Mouse (Mus musculus) NIH3T3 (cell line): ENCODE results near the gene Tmcc3.

Experiments used
- DNase-seq: peaks from one replicate; pipeline ENCODE4 v3.0.0-alpha.2; 2012; ENCODE audit warnings: low read depth

The Tmcc3 gene

GRCm38 (mm10) chr10:94332358-94333137, 20.8 kb downstream of the Tmcc3 start:
- DNase-seq, result no peak

GRCm38 (mm10) chr10:94333328-94333727, 21.6 kb downstream of the Tmcc3 start:
- DNase-seq, result no peak

GRCm38 (mm10) chr10:94335047-94335446, 23.3 kb downstream of the Tmcc3 start:
- no peak for DNase-seq

DNA sequence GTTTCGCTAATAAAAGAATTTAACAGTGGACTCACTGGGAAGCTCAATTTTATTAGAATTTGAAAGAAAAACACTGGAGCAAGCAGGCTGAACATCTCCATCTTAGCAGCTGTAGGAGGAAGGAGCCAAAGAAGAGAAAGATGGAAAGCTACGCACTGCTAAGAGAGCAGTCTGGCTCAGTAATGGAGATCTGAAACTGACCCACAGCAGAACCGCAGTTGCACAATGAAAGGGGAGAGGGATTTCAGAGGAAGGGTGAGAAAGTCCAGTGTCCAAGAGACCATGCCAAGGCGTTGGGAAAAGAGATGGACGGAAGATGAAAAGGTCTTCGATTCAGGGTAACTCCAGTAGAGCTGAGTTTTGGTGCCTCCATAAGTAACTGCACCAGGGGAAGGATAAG, 24.3 kb downstream of the Tmcc3 start:
- no peak for DNase-seq

- DNase-seq, result no peak
Observed at GRCm38 (mm10) chr10:94341501-94341900, 29.8 kb downstream of the Tmcc3 start.

DNA sequence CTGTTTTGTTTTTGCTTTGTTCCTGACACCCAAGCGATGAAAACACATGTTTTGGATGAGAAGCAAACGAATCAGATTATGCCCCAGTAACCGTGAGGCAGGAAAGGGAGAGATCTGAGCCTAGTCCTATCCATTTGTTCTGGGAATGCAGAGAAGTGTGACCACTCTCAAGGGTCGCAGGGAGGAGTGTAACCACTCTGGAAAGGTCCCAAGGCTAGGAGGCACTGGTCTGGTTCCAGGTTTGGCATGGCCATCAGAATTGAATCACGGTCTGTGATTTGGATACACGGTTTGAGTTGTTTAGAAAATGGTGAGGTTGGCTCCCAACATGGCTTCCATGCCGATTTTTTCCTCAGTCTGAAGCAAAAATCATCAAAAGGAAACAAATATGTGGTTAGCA, 30.5 kb downstream of the Tmcc3 start:
- DNase-seq, result no peak

- no peak for DNase-seq
Observed at GRCm38 (mm10) chr10:94343581-94343980, 31.8 kb downstream of the Tmcc3 start.

- peak; percentile 12 for DNase-seq
Observed at GRCm38 (mm10) chr10:94344631-94345417, 33.1 kb downstream of the Tmcc3 start.

GRCm38 (mm10) chr10:94345509-94346252, 33.9 kb downstream of the Tmcc3 start:
- DNase-seq, result no peak

GRCm38 (mm10) chr10:94346596-94346995, 34.8 kb downstream of the Tmcc3 start:
- DNase-seq, result no peak

GRCm38 (mm10) chr10:94347296-94347695, 35.5 kb downstream of the Tmcc3 start:
- DNase-seq, result no peak

- no peak for DNase-seq
Observed at GRCm38 (mm10) chr10:94347959-94348358, 36.2 kb downstream of the Tmcc3 start.

- DNase-seq, result no peak
Observed at GRCm38 (mm10) chr10:94350207-94350606, 38.5 kb downstream of the Tmcc3 start.

GRCm38 (mm10) chr10:94350896-94351661, 39.3 kb downstream of the Tmcc3 start:
- DNase-seq, result no peak

GRCm38 (mm10) chr10:94352172-94352876, 40.6 kb downstream of the Tmcc3 start:
- DNase-seq, result no peak

DNA sequence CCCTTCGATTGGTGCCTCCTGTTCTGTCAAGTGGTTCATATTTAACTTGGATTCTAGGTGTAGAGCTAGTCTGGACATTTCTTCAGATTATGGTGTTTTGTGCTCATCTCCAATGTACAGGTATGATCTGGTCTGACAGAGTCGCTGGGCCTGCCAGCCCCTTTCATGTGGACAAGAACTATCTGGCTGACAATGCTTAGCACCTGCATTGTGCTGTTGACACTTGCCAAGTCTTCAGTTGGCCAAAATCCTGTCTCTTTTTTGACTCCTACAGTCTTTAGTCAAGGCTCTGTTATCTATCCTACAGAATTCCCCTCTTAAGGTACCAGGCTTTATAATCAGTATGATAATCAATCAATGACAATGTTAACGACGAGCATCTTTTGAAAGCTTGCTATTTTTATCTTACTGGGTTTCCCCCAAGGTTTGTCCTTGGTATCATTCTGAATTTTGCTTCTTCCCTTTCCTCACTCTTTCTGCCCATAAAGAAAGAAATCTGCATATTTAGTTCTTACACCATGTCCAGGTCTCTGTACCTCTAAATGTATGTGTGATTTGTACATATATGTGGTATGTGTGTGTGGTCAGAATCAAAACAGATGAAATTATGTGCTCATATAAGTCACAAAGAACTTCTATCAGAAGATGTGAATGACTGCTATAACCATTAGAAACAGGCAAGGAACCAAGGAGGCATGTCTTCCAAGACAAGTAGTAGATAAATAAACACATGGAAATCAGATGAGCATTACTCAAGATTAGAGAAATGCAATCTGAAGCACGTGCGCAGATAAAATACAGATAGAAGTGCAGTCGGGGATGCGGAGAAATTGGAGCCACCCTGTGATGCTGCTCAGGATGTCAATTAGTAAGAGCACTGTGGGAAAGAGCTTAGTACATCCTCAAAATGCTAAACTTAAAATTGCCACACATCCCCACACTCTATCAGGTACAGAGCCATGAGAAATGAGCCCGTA, 41.4 kb downstream of the Tmcc3 start:
- DNase-seq, result no peak

DNA sequence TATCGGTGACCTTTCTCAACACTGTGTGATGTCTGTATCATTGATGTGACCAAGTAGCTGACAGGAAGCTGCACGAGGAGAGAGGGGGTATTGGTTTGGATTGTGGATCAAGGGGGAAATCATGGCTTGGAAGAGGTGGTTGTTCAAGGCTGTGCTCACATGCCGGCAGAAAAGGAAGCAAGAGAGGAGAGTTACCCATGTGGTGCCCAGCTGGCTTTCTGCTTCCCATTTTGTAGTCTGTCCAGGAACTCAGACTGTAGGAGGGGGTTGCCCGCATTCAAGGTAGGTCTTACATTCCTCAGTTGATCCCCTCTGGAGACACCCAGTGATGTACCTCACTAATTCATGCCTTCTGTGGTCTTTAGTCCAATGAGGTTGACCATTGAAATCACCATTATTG, 42.3 kb downstream of the Tmcc3 start:
- DNase-seq, result no peak

DNA sequence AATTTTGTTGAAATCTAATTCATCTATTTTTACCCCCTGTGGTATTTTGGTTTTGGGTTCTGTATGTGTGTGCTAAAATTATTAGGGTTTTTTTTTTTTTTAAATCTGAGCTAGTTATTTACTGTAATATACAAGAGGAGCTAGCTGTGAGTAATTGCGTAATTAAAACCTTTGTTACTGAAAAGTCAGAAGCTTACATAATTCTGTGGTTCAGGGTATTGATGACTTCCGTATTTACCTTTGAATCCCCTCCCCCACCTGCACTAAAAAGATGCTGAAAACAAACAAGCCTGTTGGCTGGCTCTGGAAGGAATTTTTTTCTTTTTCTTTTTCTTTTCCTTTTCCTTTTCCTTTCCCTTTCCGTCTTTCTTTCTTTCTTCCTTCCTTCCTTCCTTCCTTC, 42.7 kb downstream of the Tmcc3 start:
- no peak for DNase-seq

DNA sequence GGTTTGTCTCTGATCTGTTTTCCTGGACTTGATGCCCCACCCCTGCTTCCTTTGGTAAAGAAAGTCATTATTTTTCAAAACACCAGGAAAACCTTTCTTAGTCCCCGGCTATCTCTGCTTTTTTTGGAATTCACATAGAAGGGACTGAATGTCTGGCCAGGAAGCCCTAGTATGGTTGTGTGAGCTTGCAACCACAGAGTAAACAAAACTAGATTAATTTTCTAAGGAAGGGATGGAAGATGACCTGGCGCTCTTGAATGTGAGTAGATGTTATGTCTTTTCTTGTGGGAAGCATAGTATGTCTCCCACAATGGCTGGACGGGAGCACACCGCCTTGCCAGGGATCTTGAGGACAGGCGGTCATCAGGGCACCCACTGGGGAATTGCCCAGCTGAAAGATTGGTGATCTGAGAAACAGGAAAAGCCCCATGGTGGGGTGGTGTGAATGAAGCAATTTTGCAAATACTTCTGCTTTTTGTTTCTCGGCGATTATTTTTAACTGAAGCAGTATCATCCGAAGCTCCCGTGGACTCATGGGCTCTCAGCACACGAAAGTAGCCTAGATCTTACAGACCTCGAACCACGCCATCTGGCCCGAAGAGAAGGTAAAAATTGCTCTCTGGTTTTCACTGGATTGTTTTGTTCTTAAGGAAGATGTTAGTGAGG, 44.9 kb downstream of the Tmcc3 start:
- DNase-seq, result no peak
